Mouse (Mus musculus) liver, postnatal 0 days (tissue): ENCODE results near the gene Rab9b. TPM values are rescaled to one million over a fixed set of nuclear protein-coding genes. Genes with fewer than 3 reads are reported as not detected.

Experiments used
- ATAC-seq: fragments of 200-750 bp; cut with Nextera tagmentation; 2 replicates; pipeline ENCODE4 v1.8.0; 2017; ENCODE audit warnings: mild to moderate bottlenecking, moderate library complexity
- DNase-seq: peaks from one replicate; pipeline ENCODE4 v3.0.0-alpha.2; 2016
- H3K27ac ChIP-seq: fragments of 300-500 bp; sonication (generic); 2 replicates; pipeline ENCODE4 v1.5.1; 2014; ENCODE audit warnings: antibody characterized with exemption, moderate library complexity, mild to moderate bottlenecking, low read depth
- H3K27me3 ChIP-seq: fragments of 300-500 bp; sonication (generic); 2 replicates; pipeline ENCODE4 v1.6.1; 2014; ENCODE audit warnings: low read length, control low read depth, mixed read lengths; ENCODE audit not compliant: insufficient read depth
- H3K36me3 ChIP-seq: fragments of 300-500 bp; sonication (generic); replicated peaks from 2 replicates; pipeline ENCODE4 v1.6.1; 2014; ENCODE audit warnings: mild to moderate bottlenecking, control low read depth, low read length, moderate library complexity, mixed read lengths; ENCODE audit not compliant: insufficient read depth
- H3K4me1 ChIP-seq: fragments of 300-500 bp; sonication (generic); 2 replicates; pipeline ENCODE4 v1.6.1; 2014; ENCODE audit warnings: antibody characterized with exemption, mild to moderate bottlenecking, control low read depth; ENCODE audit not compliant: insufficient read depth
- H3K4me2 ChIP-seq: fragments of 300-500 bp; sonication (generic); 2 replicates; pipeline ENCODE4 v1.6.1; 2014; ENCODE audit warnings: low read depth, mild to moderate bottlenecking, low read length, moderate library complexity, mixed read lengths
- H3K4me3 ChIP-seq: fragments of 300-500 bp; sonication (generic); 2 replicates; pipeline ENCODE4 v1.5.1; 2014; ENCODE audit warnings: low read depth, low read length
- H3K9ac ChIP-seq: fragments of 300-500 bp; sonication (generic); replicated peaks from 2 replicates; pipeline ENCODE4 v1.6.1; 2014; ENCODE audit warnings: mild to moderate bottlenecking, moderate library complexity
- H3K9me3 ChIP-seq: fragments of 300-500 bp; sonication (generic); 2 replicates; pipeline ENCODE4 v1.6.1; 2016; ENCODE audit warnings: mild to moderate bottlenecking, control low read depth, low read length, mixed read lengths
- CTCF ChIP-seq: sonication (generic); IDR thresholded peaks from 2 replicates; pipeline ENCODE4 v1.5.1; 2016; ENCODE audit warnings: antibody characterized with exemption, low read depth
- EP300 ChIP-seq: IDR thresholded peaks from 2 replicates; pipeline ENCODE4 v1.6.1; 2016; ENCODE audit warnings: antibody characterized with exemption, low read depth, mild to moderate bottlenecking
- WGBS: fragments of 180-500 bp; shearing (Covaris S2); extraction: QIAGEN DNeasy Blood & Tissue Kit; methylation state at CpG from one replicate; pipeline ENCODE4 v1.1.7; 2014; ENCODE audit not compliant: insufficient replicate concordance; 5-methylcytosine and 5-hydroxymethylcytosine counted together
- polyA plus RNA-seq: library from polyadenylated mRNA; unstranded; fragments of >200 nt; fragmentation: Nextera tagmentation; extraction: Ambion mirVana; gene quantifications from 2 replicates; pipeline ENCODE4 v1.2.1, GENCODE M21; 2015

Gene Rab9b
- not detected in 2 replicates for polyA plus RNA-seq

DNA sequence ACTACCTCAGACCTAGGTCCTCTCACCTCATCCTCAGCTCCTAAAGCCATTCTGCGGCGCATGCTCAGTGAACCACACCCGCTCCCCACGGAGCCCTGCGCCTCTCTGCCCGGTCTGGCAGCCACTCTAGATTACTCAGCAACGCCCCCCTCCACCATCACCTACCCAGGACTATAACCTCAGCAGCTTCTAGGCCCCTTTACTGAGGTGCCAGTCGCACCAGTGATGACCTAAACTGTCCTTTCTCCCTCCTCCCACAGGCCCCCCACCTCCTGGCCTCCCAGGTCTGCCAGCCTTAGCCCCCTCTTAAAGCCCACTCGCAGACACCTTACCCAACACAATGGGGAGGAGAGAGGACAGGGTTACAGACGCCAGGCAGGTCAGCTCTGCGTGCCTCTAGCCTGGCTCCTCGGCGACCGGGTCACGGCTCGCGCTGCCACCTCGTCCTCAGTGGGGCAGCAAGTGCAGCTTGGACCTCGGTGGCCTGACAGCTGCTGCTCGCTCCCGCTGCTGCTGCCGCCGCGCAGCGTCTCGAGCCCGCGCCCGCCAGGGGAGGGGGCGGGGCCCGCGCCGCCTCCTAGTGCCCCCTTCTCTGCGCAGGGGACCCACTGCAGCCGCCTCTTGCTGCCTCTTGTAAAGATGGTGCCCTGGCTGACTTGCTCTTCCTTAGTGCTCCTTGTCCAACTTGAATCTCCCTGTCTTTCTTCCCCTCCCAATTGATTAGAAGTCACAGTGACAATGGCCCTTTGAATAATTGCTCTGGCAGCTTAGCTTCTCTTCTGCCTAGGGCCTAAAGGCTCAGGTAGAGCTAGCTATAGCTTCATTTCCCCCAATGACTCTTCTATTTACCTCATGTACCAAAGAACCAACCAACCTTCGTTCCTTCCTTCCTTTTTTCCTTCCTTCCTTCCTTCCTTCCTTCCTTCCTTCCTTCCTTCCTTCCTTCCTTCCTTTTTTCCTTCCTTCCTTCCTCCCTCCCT is at the start of gene Rab9b:
TSS of gene Rab9b (minus strand) at position 695 of the 980 bp plus-strand sequence.
- WGBS, result 18% methylated on average over 23 of the region's 36 CpGs
- Histone ChIP-seq H3K4me1 (no peaks in the 10 kb centered on the region), H3K9me3 (no peaks in the 10 kb centered on the region), H3K27me3 (0 out of 2 replicates have a peak, but pooled peaks cover 2% of the 10 kb centered on the region), H3K27ac (no peak within 1 kb of the TSS), H3K4me2 (peak within 1 kb of the TSS; percentile 68), H3K36me3 (no peaks in the 10 kb centered on the region), H3K4me3 (peak within 1 kb of the TSS; percentile 35), H3K9ac (no peak within 1 kb of the TSS)
- ATAC-seq, result no peak
- TF ChIP-seq CTCF (no peak), EP300 (no peak)
- DNase-seq, result peak; percentile 13

GRCm38 (mm10) chrX:136904369-136904768 is 35.8 kb upstream of the Rab9b start:
- ATAC-seq, result peak; percentile 63
- Histone ChIP-seq H3K4me3 (no peak overlapping the region), H3K9me3 (no peaks in the 10 kb centered on the region), H3K36me3 (no peaks in the 10 kb centered on the region), H3K4me2 (no peak overlapping the region), H3K9ac (no peak overlapping the region), H3K27me3 (no peaks in the 10 kb centered on the region), H3K4me1 (no peaks in the 10 kb centered on the region), H3K27ac (no peak overlapping the region)
- DNase-seq, result no peak
- no peak for TF ChIP-seq EP300
- TF ChIP-seq CTCF, result no peak
- 49% methylated on average over 4 of the region's 4 CpGs for WGBS

GRCm38 (mm10) chrX:136895757-136896156 is 27.2 kb upstream of the Rab9b start:
- Histone ChIP-seq H3K27ac (no peak overlapping the region), H3K4me2 (no peak overlapping the region), H3K9ac (no peak overlapping the region), H3K9me3 (no peaks in the 10 kb centered on the region), H3K4me3 (no peak overlapping the region), H3K27me3 (no peaks in the 10 kb centered on the region), H3K36me3 (no peaks in the 10 kb centered on the region), H3K4me1 (no peaks in the 10 kb centered on the region)
- TF ChIP-seq CTCF, result peak; percentile 57
- no peak for TF ChIP-seq EP300
- peak; percentile 11 for DNase-seq
- 43% methylated on average over 2 of the region's 2 CpGs for WGBS
- no peak for ATAC-seq

GRCm38 (mm10) chrX:136850300-136850699 is 18.3 kb downstream of the Rab9b start:
- DNase-seq (no peak), ATAC-seq (no peak)
- no peak for TF ChIP-seq EP300
- peak; percentile 27 for TF ChIP-seq CTCF
- Histone ChIP-seq H3K9ac (no peak overlapping the region), H3K36me3 (no peaks in the 10 kb centered on the region), H3K4me2 (no peak overlapping the region), H3K27me3 (no peaks in the 10 kb centered on the region), H3K4me3 (no peak overlapping the region), H3K4me1 (no peaks in the 10 kb centered on the region), H3K27ac (no peak overlapping the region), H3K9me3 (no peaks in the 10 kb centered on the region)
- 34% methylated on average over 3 of the region's 3 CpGs for WGBS

GRCm38 (mm10) chrX:136828610-136829009 is 39.9 kb downstream of the Rab9b start:
- ATAC-seq (no peak), DNase-seq (no peak)
- Histone ChIP-seq H3K27ac (no peak overlapping the region), H3K4me3 (no peak overlapping the region), H3K9ac (no peak overlapping the region), H3K9me3 (no peaks in the 10 kb centered on the region), H3K4me2 (no peak overlapping the region), H3K36me3 (no peaks in the 10 kb centered on the region), H3K27me3 (no peaks in the 10 kb centered on the region), H3K4me1 (no peaks in the 10 kb centered on the region)
- TF ChIP-seq EP300, result no peak
- no peak for TF ChIP-seq CTCF

GRCm38 (mm10) chrX:136825016-136825415 is 43.5 kb downstream of the Rab9b start:
- Histone ChIP-seq H3K27me3 (no peaks in the 10 kb centered on the region), H3K4me3 (no peak overlapping the region), H3K4me1 (no peaks in the 10 kb centered on the region), H3K9me3 (no peaks in the 10 kb centered on the region), H3K4me2 (no peak overlapping the region), H3K27ac (no peak overlapping the region), H3K36me3 (no peaks in the 10 kb centered on the region), H3K9ac (no peak overlapping the region)
- ATAC-seq (no peak), DNase-seq (no peak)
- WGBS, result 66% methylated on average over 4 of the region's 4 CpGs
- TF ChIP-seq EP300, result no peak
- TF ChIP-seq CTCF, result no peak
